ENCODE assay signal across 20 mouse cellular contexts in genomic region chr2:107400471-107400870, GRCm38 (mm10).
A peak's percentile ranks its signal among the peaks of the same experiment; 100 is the strongest.
DNase-seq lines count a peak whose midpoint lies in the region; ATAC-seq and TF ChIP-seq lines count a peak whose summit lies in the region.
"Had no signal": no experiment of that assay in that cellular context is flagged by ENCODE, and none has a peak within 500 bp of the region (broad histone marks: within the 10 kb centered on the region; RNA-seq: fewer than 3 reads in every experiment).

No protein-coding gene starts in this region.

- no peaks in the 10 kb centered on the region for H3K4me1 ChIP-seq in heart, embryonic 16.5 days (ENCODE audit: control insufficient read depth, insufficient read depth, low read length)
- H3K4me1 ChIP-seq in heart, embryonic 12.5 days (replicated peaks): no peaks in the 10 kb centered on the region
- no peaks in the 10 kb centered on the region for H3K4me1 ChIP-seq in hindbrain, postnatal 0 days (ENCODE audit: insufficient read depth, low read length)
- H3K4me1 ChIP-seq: embryonic facial prominence, embryonic 10.5 days; hindbrain, embryonic 13.5 days; limb, embryonic 13.5 days; liver, embryonic 13.5 days; midbrain, embryonic 15.5 days; neural tube, embryonic 15.5 days had no signal

- no peaks in the 10 kb centered on the region for H3K36me3 ChIP-seq in heart, embryonic 16.5 days (ENCODE audit: control insufficient read depth, insufficient read depth)
- no peaks in the 10 kb centered on the region for H3K36me3 ChIP-seq in heart, embryonic 12.5 days
- H3K36me3 ChIP-seq in hindbrain, postnatal 0 days (ENCODE audit: insufficient read depth, low read length): no peaks in the 10 kb centered on the region
- H3K36me3 ChIP-seq: embryonic facial prominence, embryonic 10.5 days; hindbrain, embryonic 13.5 days; limb, embryonic 13.5 days; liver, embryonic 13.5 days; midbrain, embryonic 15.5 days; neural tube, embryonic 15.5 days had no signal

- TF ChIP-seq CTCF in hindbrain, postnatal 0 days (IDR thresholded peaks at IDR 0.05; ENCODE audit: low read depth): no peak

- H3K27ac ChIP-seq in heart, embryonic 16.5 days (ENCODE audit: low read length): no peak overlapping the region
- no peak overlapping the region for H3K27ac ChIP-seq in heart, embryonic 12.5 days (ENCODE audit: poor library complexity, severe bottlenecking)
- no peak overlapping the region for H3K27ac ChIP-seq in hindbrain, postnatal 0 days
- H3K27ac ChIP-seq: embryonic facial prominence, embryonic 10.5 days; hindbrain, embryonic 13.5 days; limb, embryonic 13.5 days; liver, embryonic 13.5 days; midbrain, embryonic 15.5 days; neural tube, embryonic 15.5 days had no signal

- intact Hi-C loops in gastrocnemius, postnatal 36 days (cut with DNase I): no loop called here

- WGBS in heart, embryonic 16.5 days: 2% methylated on average over 1 of the region's 1 CpGs
- WGBS in heart, embryonic 12.5 days: 10% methylated on average over 1 of the region's 1 CpGs
- 56% methylated on average over 1 of the region's 1 CpGs for WGBS in hindbrain, postnatal 0 days

- no peak overlapping the region for H3K4me2 ChIP-seq in heart, embryonic 16.5 days (ENCODE audit: low read depth, low read length)
- H3K4me2 ChIP-seq in heart, embryonic 12.5 days: no peak overlapping the region
- no peak overlapping the region for H3K4me2 ChIP-seq in hindbrain, postnatal 0 days (ENCODE audit: low read depth, low read length)
- H3K4me2 ChIP-seq: hindbrain, embryonic 13.5 days; limb, embryonic 13.5 days; liver, embryonic 13.5 days; lung, embryonic 14.5 days; midbrain, embryonic 15.5 days; neural tube, embryonic 15.5 days had no signal

- 0 out of 2 replicates have a peak, but pooled peaks have one; percentile 41 for ATAC-seq in heart, embryonic 16.5 days (replicated peaks; ENCODE audit: extremely low read depth, insufficient read depth, low FRiP score)
- ATAC-seq in heart, embryonic 12.5 days (ENCODE audit: insufficient number of reproducible peaks, low FRiP score): no peak
- no peak for ATAC-seq in hindbrain, postnatal 0 days
- ATAC-seq: midbrain, embryonic 15.5 days had no signal

- no peak overlapping the region for H3K4me3 ChIP-seq in heart, embryonic 16.5 days (ENCODE audit: low read length)
- no peak overlapping the region for H3K4me3 ChIP-seq in heart, embryonic 12.5 days
- no peak overlapping the region for H3K4me3 ChIP-seq in hindbrain, postnatal 0 days (ENCODE audit: low read length)
- H3K4me3 ChIP-seq: embryonic facial prominence, embryonic 10.5 days; hindbrain, embryonic 13.5 days; limb, embryonic 13.5 days; liver, embryonic 13.5 days; midbrain, embryonic 15.5 days; neural tube, embryonic 15.5 days had no signal

- DNase-seq in right cerebral cortex, postnatal 36 days (ENCODE audit: low spot score in 2 of 2): peak; percentile 6 to 8
- no peak for DNase-seq in right cerebral cortex, postnatal 14 days
- DNase-seq in layer of hippocampus, adult 8-10 months (ENCODE audit: low spot score in 2 of 2): peak; percentile 48 to 64
- no peak for DNase-seq in gastrocnemius, postnatal 36 days
- no peak for DNase-seq in hindbrain, postnatal 0 days (ENCODE audit: low spot score)
- DNase-seq: cerebellum, adult 9-10 months; gastrocnemius, postnatal 14 days; kidney, adult 9 months; kidney, postnatal 4 days; liver, embryonic 13.5 days; lung, embryonic 14.5 days; lung, postnatal 36 days; thymus, adult 18-20 months had no signal

- H3K9me3 ChIP-seq in heart, embryonic 16.5 days (replicated peaks; ENCODE audit: control insufficient read depth, low read length): no peaks in the 10 kb centered on the region
- H3K9me3 ChIP-seq in heart, embryonic 12.5 days (replicated peaks): no peaks in the 10 kb centered on the region
- H3K9me3 ChIP-seq in hindbrain, postnatal 0 days (ENCODE audit: low read length): no peaks in the 10 kb centered on the region
- H3K9me3 ChIP-seq: embryonic facial prominence, embryonic 10.5 days; hindbrain, embryonic 13.5 days; limb, embryonic 13.5 days; liver, embryonic 13.5 days; midbrain, embryonic 15.5 days; neural tube, embryonic 15.5 days had no signal

- H3K9ac ChIP-seq in heart, embryonic 16.5 days (ENCODE audit: low read length): no peak overlapping the region
- H3K9ac ChIP-seq in heart, embryonic 12.5 days: no peak overlapping the region
- H3K9ac ChIP-seq in hindbrain, postnatal 0 days (replicated peaks; ENCODE audit: low read length): no peak overlapping the region
- H3K9ac ChIP-seq: hindbrain, embryonic 13.5 days; limb, embryonic 13.5 days; liver, embryonic 13.5 days; lung, embryonic 14.5 days; midbrain, embryonic 15.5 days; neural tube, embryonic 15.5 days had no signal

- H3K27me3 ChIP-seq in heart, embryonic 16.5 days (ENCODE audit: control insufficient read depth, insufficient read depth, low read length): no peaks in the 10 kb centered on the region
- H3K27me3 ChIP-seq in heart, embryonic 12.5 days (replicated peaks): no peaks in the 10 kb centered on the region
- no peaks in the 10 kb centered on the region for H3K27me3 ChIP-seq in hindbrain, postnatal 0 days (ENCODE audit: insufficient read depth, low read length)
- H3K27me3 ChIP-seq: hindbrain, embryonic 13.5 days; limb, embryonic 13.5 days; liver, embryonic 13.5 days; midbrain, embryonic 15.5 days; neural tube, embryonic 15.5 days had no signal

Comparison
In these comparisons a context has a peak if more than half of its experiments do, and no peak if none do; other contexts are left out.
1. DNase-seq: peak in right cerebral cortex, postnatal 36 days (2 of 2) and layer of hippocampus, adult 8-10 months (2 of 2); none in right cerebral cortex, postnatal 14 days (single experiment), gastrocnemius, postnatal 36 days (0 of 2) and hindbrain, postnatal 0 days (single experiment).